Mouse (Mus musculus) spleen, adult 2 months (tissue): ENCODE results near the gene Cdc123.

Source experiments
- CTCF ChIP-seq: fragments of 200-500 bp; IDR thresholded peaks from 2 replicates; pipeline ENCODE4 v1.5.1; 2011; ENCODE audit warnings: mild to moderate bottlenecking, inconsistent platforms; ENCODE audit not compliant: insufficient read depth, insufficient read length, insufficient replicate concordance; ENCODE audit errors: extremely low read depth
- POLR2A ChIP-seq: fragments of 200-500 bp; IDR thresholded peaks from 2 replicates; pipeline ENCODE4 v1.6.1; 2011; ENCODE audit warnings: low read depth, low read length, inconsistent platforms

- TF ChIP-seq POLR2A (no peak), CTCF (no peak)
Observed at GRCm38 (mm10) chr2:5787391-5787790, 57.6 kb downstream of the Cdc123 start.
